Mouse (Mus musculus): ENCODE data around the gene Adcy4. TPM values are rescaled to one million over a fixed set of nuclear protein-coding genes. Genes with fewer than 3 reads are reported as not detected.
A peak's percentile ranks its signal among the peaks of the same experiment; 100 is the strongest.
"Not testable (repeated sequence)": the region's sequence is repeated elsewhere in the genome, so short reads cannot be mapped to it uniquely, and the experiment has no call there.

The Adcy4 gene
- polyA plus RNA-seq, 1 experiment from 2014 or later, result 20.8 TPM

- ATAC-seq (ENCODE audit: low read depth), result peak; percentile 62
- H3K4me3 ChIP-seq (ENCODE audit: low read length), result peak overlapping the region; percentile 34
- peaks cover 9% of the 10 kb centered on the region; the same call in 1 of the 2 replicates for H3K27me3 ChIP-seq (ENCODE audit: control insufficient read depth, insufficient read depth, low read depth, low read length)
- H3K9me3 ChIP-seq (ENCODE audit: control insufficient read depth, low read length), result no peaks in the 10 kb centered on the region
- WGBS, result 14% methylated on average over 52 of the region's 52 CpGs
- no peaks in the 10 kb centered on the region for H3K36me3 ChIP-seq (ENCODE audit: control insufficient read depth, insufficient read depth, low read length)
- H3K27ac ChIP-seq (ENCODE audit: low read length), result no peak overlapping the region
- H3K4me1 ChIP-seq (replicated peaks; ENCODE audit: control insufficient read depth, insufficient read depth, low read length), result peaks cover 10% of the 10 kb centered on the region
- H3K9ac ChIP-seq (ENCODE audit: low read length), result peak overlapping the region; percentile 63
- peak overlapping the region; percentile 55 for H3K4me2 ChIP-seq (ENCODE audit: low read depth, low read length)
Observed at GRCm38 (mm10) chr14:55767519-55768414, 16.1 kb downstream of the Adcy4 start.

DNA sequence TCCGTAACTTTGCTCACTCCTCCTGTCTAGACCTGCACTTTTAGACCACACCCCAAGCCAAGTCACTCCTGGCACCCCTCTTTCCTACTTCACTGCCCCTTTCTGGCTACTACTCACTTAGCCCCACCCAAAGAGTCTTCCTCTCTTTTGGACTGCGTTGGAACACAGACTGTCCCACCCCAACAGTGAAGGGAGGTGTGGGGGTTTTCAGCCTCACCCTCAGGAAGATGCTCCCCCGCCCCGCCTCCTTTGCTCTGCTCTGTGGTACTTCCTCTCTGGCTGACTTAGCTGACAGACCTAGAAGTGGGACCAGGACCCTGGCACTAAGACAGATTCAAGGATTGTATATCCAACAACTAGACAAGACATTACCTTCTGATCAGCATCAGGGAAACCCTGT lies 18.2 kb downstream of the Adcy4 start, which contains the start of gene Ltb4r1:
Gene Ltb4r1, plus strand, starts transcription at position 267 of the 400 bp plus-strand sequence.
- no peak for ATAC-seq (ENCODE audit: low read depth)
- Histone ChIP-seq H3K9me3 (ENCODE audit: control insufficient read depth, low read length) (no peaks in the 10 kb centered on the region), H3K4me3 (ENCODE audit: low read length) (no peak within 1 kb of the TSS), H3K4me2 (ENCODE audit: low read depth, low read length) (no peak within 1 kb of the TSS), H3K9ac (ENCODE audit: low read length) (no peak within 1 kb of the TSS), H3K27ac (ENCODE audit: low read length) (no peak within 1 kb of the TSS), H3K27me3 (ENCODE audit: control insufficient read depth, insufficient read depth, low read depth, low read length) (peaks cover 17% of the 10 kb centered on the region), H3K36me3 (ENCODE audit: control insufficient read depth, insufficient read depth, low read length) (no peaks in the 10 kb centered on the region), H3K4me1 (replicated peaks; ENCODE audit: control insufficient read depth, insufficient read depth, low read length) (peaks cover 14% of the 10 kb centered on the region)
- 60% methylated on average over 4 of the region's 4 CpGs for WGBS

GRCm38 (mm10) chr14:55763166-55763565 lies 20.7 kb downstream of the Adcy4 start:
- ATAC-seq (ENCODE audit: low read depth), result 0 out of 2 replicates have a peak, but pooled peaks have one; percentile 16
- Histone ChIP-seq H3K4me2 (ENCODE audit: low read depth, low read length) (no peak overlapping the region), H3K9ac (ENCODE audit: low read length) (peak overlapping the region; percentile 37; the same call in 1 of the 2 replicates), H3K9me3 (ENCODE audit: control insufficient read depth, low read length) (no peaks in the 10 kb centered on the region), H3K36me3 (ENCODE audit: control insufficient read depth, insufficient read depth, low read length) (no peaks in the 10 kb centered on the region), H3K4me1 (replicated peaks; ENCODE audit: control insufficient read depth, insufficient read depth, low read length) (peaks cover 17% of the 10 kb centered on the region), H3K4me3 (ENCODE audit: low read length) (no peak overlapping the region), H3K27me3 (ENCODE audit: control insufficient read depth, insufficient read depth, low read depth, low read length) (peaks cover 14% of the 10 kb centered on the region), H3K27ac (ENCODE audit: low read length) (0 out of 2 replicates have a peak overlapping the region, but pooled peaks have one; percentile 9)
- 44% methylated on average over 7 of the region's 7 CpGs for WGBS

- Histone ChIP-seq H3K27ac (ENCODE audit: low read length) (no peak overlapping the region), H3K9me3 (ENCODE audit: control insufficient read depth, low read length) (no peaks in the 10 kb centered on the region), H3K4me1 (replicated peaks; ENCODE audit: control insufficient read depth, insufficient read depth, low read length) (peaks cover 14% of the 10 kb centered on the region), H3K27me3 (ENCODE audit: control insufficient read depth, insufficient read depth, low read depth, low read length) (peaks cover 13% of the 10 kb centered on the region), H3K4me3 (ENCODE audit: low read length) (peak overlapping the region; percentile 54), H3K36me3 (ENCODE audit: control insufficient read depth, insufficient read depth, low read length) (no peaks in the 10 kb centered on the region), H3K9ac (ENCODE audit: low read length) (peak overlapping the region; percentile 76), H3K4me2 (ENCODE audit: low read depth, low read length) (peak overlapping the region; percentile 94)
- ATAC-seq (ENCODE audit: low read depth), result peak; percentile 73
- WGBS, result under 1% methylated on average over 74 of the region's 77 CpGs
Observed at GRCm38 (mm10) chr14:55762001-55762821, 21.7 kb downstream of the Adcy4 start.

DNA sequence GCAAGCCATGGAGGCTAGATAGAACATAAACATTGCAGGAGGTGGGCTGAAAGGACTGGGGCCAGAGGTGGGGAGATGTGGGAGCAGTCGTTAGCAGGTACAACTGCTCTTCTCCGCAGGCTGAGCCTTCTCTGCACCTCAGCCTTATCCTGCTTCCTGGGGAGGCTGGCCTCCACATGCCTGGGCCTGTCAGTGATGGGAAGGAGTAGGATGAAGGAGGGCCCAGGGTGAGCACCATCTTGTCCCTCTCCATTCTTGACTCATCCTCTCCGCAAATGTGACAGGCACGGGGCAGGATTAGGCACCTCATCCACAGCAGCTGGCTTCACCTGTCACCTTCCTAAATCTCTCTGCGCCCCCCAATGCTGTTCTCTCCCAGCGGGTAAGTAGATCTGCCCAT lies 22.7 kb downstream of the Adcy4 start, which contains the start of gene Ltb4r2:
Gene Ltb4r2, plus strand, starts transcription at position 266 of the 400 bp plus-strand sequence.
- WGBS, result 66% methylated on average over 6 of the region's 6 CpGs
- peaks cover 11% of the 10 kb centered on the region for H3K27me3 ChIP-seq (ENCODE audit: control insufficient read depth, insufficient read depth, low read depth, low read length)
- peak within 1 kb of the TSS; percentile 54 for H3K4me3 ChIP-seq (ENCODE audit: low read length)
- H3K27ac ChIP-seq (ENCODE audit: low read length), result no peak within 1 kb of the TSS
- H3K9ac ChIP-seq (ENCODE audit: low read length), result peak within 1 kb of the TSS; percentile 76
- no peak for ATAC-seq (ENCODE audit: low read depth)
- peaks cover 14% of the 10 kb centered on the region for H3K4me1 ChIP-seq (replicated peaks; ENCODE audit: control insufficient read depth, insufficient read depth, low read length)
- no peaks in the 10 kb centered on the region for H3K9me3 ChIP-seq (ENCODE audit: control insufficient read depth, low read length)
- no peaks in the 10 kb centered on the region for H3K36me3 ChIP-seq (ENCODE audit: control insufficient read depth, insufficient read depth, low read length)
- peak within 1 kb of the TSS; percentile 94 for H3K4me2 ChIP-seq (ENCODE audit: low read depth, low read length)

- not testable (repeated sequence) for H3K36me3 ChIP-seq (ENCODE audit: control insufficient read depth, insufficient read depth, low read length); H3K9ac ChIP-seq (ENCODE audit: low read length); H3K27ac ChIP-seq (ENCODE audit: low read length); H3K9me3 ChIP-seq (ENCODE audit: control insufficient read depth, low read length); ATAC-seq (ENCODE audit: low read depth)
- H3K4me2 ChIP-seq (ENCODE audit: low read depth, low read length), result peak overlapping the region; percentile 55
- peaks cover 14% of the 10 kb centered on the region for H3K4me1 ChIP-seq (replicated peaks; ENCODE audit: control insufficient read depth, insufficient read depth, low read length)
- whole genome bisulfite sequencing, result 0% methylated on average over 6 of the region's 6 CpGs
- peak overlapping the region; percentile 29 for H3K4me3 ChIP-seq (ENCODE audit: low read length)
- peaks cover 11% of the 10 kb centered on the region for H3K27me3 ChIP-seq (ENCODE audit: control insufficient read depth, insufficient read depth, low read depth, low read length)
Observed at GRCm38 (mm10) chr14:55760156-55760555, 23.7 kb downstream of the Adcy4 start.

- peak within 1 kb of the TSS; percentile 39; the same call in 1 of the 2 replicates for H3K4me2 ChIP-seq (ENCODE audit: low read depth, low read length)
- 0 out of 2 replicates have a peak, but pooled peaks have one; percentile 13 for ATAC-seq (ENCODE audit: low read depth)
- H3K36me3 ChIP-seq (ENCODE audit: control insufficient read depth, insufficient read depth, low read length), result peaks cover 23% of the 10 kb centered on the region
- peak within 1 kb of the TSS; percentile 10; the same call in 1 of the 2 replicates for H3K4me3 ChIP-seq (ENCODE audit: low read length)
- 10% methylated on average over 8 of the region's 8 CpGs for WGBS
- H3K27me3 ChIP-seq (ENCODE audit: control insufficient read depth, insufficient read depth, low read depth, low read length), result peaks cover 8% of the 10 kb centered on the region
- no peak within 1 kb of the TSS for H3K27ac ChIP-seq (ENCODE audit: low read length)
- no peaks in the 10 kb centered on the region for H3K9me3 ChIP-seq (ENCODE audit: control insufficient read depth, low read length)
- H3K9ac ChIP-seq (ENCODE audit: low read length), result peak within 1 kb of the TSS; percentile 1; the same call in 1 of the 2 replicates
- H3K4me1 ChIP-seq (replicated peaks; ENCODE audit: control insufficient read depth, insufficient read depth, low read length), result peaks cover 13% of the 10 kb centered on the region
Observed at GRCm38 (mm10) chr14:55758363-55758784, 25.5 kb downstream of the Adcy4 start, which contains the start of gene Cideb. Gene Cideb, minus strand, starts transcription at chr14:55758458.

- peaks cover 7% of the 10 kb centered on the region; the same call in 1 of the 2 replicates for H3K4me1 ChIP-seq (replicated peaks; ENCODE audit: control insufficient read depth, insufficient read depth, low read length)
- H3K27ac ChIP-seq (ENCODE audit: low read length), result no peak overlapping the region
- no peaks in the 10 kb centered on the region for H3K9me3 ChIP-seq (ENCODE audit: control insufficient read depth, low read length)
- H3K9ac ChIP-seq (ENCODE audit: low read length), result no peak overlapping the region
- H3K4me3 ChIP-seq (ENCODE audit: low read length), result no peak overlapping the region
- H3K4me2 ChIP-seq (ENCODE audit: low read depth, low read length), result no peak overlapping the region
- H3K36me3 ChIP-seq (ENCODE audit: control insufficient read depth, insufficient read depth, low read length), result peaks cover 31% of the 10 kb centered on the region
- WGBS, result 49% methylated on average over 6 of the region's 6 CpGs
- peaks cover 8% of the 10 kb centered on the region for H3K27me3 ChIP-seq (ENCODE audit: control insufficient read depth, insufficient read depth, low read depth, low read length)
- no peak for ATAC-seq (ENCODE audit: low read depth)
Observed at GRCm38 (mm10) chr14:55757566-55757965, 26.3 kb downstream of the Adcy4 start.
